Mouse (Mus musculus) yolk sac, embryonic 10.5 days (tissue): ENCODE results near the gene Cox18.
"Not testable (repeated sequence)": the region's sequence is repeated elsewhere in the genome, so short reads cannot be mapped to it uniquely, and the experiment has no call there.

ENCODE experiments used
- DNase-seq: peaks from one replicate; pipeline ENCODE4 v3.0.0-alpha.2; 2017; ENCODE audit warnings: low spot score

Gene Cox18

DNA sequence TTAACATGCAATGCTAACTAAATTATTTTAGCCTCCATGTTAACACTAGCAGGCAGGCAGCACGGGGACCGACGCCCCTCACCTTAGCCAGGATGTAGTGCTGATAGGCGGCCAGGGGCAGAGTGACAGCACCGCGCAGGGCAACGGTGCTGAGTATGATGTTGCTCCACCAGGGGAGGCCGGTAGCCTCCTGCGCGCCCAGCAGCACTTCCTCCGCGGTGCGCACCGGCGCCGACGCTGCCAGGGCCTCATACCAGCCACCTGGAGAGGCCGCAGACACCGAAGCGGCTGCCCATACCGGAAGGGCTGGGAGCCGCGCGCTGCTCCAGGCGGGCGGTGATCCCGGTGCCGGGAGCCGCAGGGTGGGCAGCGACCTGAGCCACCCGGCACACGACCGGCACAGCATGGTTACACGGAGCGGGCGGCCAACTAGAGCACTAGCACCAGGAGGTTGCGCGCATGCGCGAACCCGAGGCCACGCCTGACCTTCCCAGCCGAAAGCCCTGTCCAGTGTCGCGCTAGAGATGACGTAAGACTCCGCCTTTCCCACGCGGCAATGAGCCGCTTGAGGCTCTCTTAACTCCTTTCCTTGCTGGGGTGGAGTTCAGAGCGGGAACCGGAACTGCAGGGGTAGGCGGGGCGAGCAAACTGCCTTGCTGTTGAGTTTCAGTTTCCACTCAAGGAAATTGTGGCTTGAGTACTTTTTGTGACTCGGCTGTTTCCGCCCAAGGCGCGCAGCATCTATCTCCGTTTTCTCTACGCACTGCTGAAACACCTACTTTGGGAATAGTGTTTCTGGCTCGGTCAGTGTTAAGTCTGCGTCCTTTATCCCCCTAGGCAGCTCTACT lies at the start of gene Cox18:
TSS of gene Cox18 (minus strand) at position 468 of the 848 bp plus-strand sequence.
- peak; percentile 99 for DNase-seq

GRCm38 (mm10) chr5:90262230-90262629 lies 38.4 kb upstream of the Cox18 start:
- DNase-seq, result not testable (repeated sequence)

DNA sequence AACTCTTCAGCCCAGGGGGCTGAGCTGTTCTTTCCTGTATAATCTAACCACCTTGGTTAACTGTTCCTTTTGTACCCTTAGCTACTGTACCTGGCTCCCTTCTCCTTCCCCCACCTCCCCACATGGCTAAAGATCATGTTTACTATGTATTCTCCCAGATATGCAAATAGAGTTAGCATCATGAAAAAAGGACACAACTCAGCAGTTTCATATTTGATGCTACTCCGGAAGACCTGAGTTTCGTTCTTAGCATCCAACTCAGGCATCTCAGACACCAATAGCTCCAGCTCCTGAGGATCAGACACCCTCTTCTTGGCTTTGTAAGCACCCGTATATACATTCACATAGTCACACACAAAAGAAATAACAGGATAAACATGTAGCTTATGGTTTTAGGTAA lies 33.2 kb upstream of the Cox18 start:
- no peak for DNase-seq

GRCm38 (mm10) chr5:90247503-90247902 lies 23.7 kb upstream of the Cox18 start:
- DNase-seq, result peak; percentile 17

DNA sequence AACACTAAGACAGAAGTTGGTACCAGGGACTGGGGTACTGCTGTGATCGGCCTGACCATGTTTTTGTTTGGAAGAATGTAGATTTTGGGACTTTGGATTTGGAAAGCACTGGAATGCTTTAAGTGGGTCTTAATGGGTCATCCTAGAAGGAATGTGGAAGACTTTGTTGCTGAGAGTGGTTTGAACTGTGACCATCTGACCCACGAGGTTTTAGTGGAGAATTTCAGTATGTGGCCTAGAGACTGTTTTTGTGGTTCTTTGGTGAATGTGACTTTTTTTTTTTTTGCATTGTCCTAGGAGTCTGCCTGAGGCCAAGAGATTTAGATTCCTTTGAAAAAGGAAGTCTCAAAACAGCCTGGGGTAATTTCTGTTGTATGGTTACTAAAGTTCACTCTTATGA lies 23.2 kb upstream of the Cox18 start:
- no peak for DNase-seq

DNA sequence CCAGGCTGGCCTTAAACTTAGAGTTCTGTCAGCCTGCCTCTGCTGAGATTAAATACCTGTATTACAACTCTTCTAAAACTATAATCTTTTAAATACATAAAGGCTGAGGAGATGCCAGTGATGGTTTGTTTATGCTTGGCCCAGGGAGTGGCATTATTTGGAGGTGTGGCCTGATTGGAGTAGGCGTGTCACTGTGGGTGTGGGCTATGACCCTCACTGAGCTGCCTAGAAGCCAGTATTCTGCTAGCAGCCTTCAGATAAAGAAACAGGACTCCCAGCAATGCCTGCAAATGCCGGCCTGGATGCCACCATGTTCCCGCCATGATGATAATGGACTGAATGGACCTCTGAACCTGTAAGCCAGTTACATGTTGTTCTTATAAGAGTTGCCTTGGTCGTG lies 22.8 kb upstream of the Cox18 start:
- no peak for DNase-seq

GRCm38 (mm10) chr5:90245416-90245815 lies 21.6 kb upstream of the Cox18 start:
- no peak for DNase-seq

DNA sequence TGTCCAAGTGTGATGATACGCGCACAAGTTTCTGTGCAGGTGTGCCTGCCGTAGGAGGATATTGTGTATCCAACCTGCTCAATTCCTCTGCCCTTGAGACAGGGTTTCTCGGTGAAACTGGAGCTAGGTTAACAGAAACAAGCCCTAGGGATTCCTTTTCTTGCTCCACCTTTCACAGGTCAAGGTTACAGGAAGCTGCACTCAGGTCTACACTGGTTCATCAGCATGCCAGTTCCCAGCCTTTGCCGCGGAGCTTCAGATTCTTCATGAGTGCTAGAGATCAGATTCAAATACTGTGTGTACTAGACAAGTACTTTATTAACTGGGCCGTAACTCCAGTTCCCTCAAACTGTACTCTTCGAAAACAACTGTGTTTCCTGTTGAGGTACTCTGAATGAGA lies 11.4 kb upstream of the Cox18 start:
- DNase-seq, result no peak

DNA sequence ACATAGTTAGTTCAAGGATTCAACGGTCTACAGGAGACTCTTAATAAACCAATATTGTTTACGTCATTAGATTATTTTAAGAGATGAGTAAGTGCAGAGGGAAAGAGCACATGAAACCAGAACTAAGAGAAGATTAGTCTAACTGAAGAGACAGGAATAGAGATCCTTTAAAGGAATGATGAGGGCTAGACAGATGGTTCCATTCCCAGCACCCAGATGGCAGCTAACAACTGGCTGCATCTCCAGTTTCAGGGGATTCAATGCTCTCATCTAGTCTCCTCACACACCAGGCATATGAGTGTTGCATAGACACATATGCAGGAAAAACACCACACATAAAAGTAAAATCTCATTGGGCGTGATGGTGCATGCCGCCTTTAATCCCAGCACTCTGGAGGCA lies 9.5 kb upstream of the Cox18 start:
- DNase-seq, result no peak

DNA sequence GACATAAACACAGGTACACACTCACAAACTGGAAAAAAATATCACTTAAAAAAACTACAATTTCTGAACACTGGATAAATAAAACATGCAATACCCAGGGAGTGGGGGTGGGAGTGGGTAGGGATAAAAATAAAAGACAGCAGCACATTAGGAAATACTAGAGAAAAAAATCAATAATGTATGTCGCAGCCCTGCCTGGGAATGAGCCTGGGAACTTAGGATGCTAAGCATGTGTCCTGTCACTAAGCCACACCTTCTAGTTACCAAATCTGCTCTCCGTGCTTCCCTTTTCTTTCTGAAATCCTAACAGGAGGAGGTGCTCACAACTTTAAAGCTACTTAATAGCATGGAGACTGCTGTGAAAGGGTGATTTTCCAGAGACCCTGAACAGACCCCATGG lies 6.0 kb upstream of the Cox18 start:
- DNase-seq, result no peak

DNA sequence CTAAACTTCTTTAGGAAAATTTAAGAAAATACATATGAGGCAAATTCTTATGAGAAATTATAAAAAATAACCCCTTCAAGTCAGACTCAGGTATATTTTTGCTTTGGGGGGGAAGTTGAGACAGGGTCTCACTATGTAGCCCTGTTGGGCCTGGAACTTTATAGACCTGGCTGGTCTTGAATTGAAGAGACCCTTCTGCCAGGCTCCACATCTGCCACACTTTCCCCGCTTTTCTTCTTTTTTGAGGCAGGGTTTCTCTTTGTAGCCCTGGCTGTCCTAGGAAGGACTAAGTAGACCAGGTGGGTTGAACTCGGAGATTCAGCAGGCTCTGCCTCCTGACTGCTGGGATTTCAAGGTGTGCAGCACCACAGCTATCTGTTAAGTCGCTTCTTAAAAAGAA lies 2.9 kb upstream of the Cox18 start:
- DNase-seq, result no peak

DNA sequence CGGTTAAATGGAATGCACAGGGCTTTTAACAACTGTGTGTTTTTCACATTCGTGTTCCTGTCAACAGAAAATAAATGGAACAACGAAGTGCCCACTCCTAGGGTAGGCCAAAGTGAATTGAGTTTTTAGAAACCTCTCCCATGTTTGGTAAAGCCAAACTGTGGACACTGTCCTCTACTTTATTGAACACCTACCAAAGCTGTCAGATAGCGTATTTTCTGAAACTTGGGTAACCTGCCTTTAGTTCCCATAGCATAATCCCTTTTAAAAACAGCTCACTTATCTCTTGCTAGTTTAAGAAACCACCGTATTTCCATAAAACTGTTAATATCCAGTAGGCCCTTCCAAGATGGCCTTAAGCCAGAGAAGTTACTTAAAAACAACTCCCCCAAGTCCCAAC lies 929 bp upstream of the Cox18 start:
- no peak for DNase-seq

- DNase-seq, result no peak
Observed at GRCm38 (mm10) chr5:90222937-90223336, 864 bp downstream of the Cox18 start.

GRCm38 (mm10) chr5:90217791-90218190 lies 6.0 kb downstream of the Cox18 start:
- no peak for DNase-seq

- no peak for DNase-seq
Observed at GRCm38 (mm10) chr5:90217226-90217625, 6.6 kb downstream of the Cox18 start.

- DNase-seq, result no peak
Observed at GRCm38 (mm10) chr5:90213356-90213755, 10.4 kb downstream of the Cox18 start.

DNA sequence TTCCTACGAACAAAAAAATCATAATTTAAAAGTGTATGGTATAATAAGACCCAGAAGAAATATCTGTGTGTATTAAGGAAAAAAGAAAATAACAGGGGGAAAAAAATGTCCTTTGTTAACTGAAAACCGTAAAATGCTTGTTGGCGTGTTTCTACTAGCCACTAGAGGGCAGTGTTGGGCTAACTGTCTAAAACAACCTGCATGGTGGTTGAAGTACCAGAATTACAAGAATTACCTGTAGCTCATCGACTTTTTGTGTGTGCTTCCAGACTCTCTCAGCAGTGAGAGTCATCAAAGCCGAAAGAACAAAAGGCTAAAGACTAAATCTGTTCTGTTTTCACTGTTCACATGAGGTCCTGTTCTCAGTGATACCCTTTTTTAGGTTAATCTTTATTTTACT lies 20.6 kb downstream of the Cox18 start:
- DNase-seq, result no peak

DNA sequence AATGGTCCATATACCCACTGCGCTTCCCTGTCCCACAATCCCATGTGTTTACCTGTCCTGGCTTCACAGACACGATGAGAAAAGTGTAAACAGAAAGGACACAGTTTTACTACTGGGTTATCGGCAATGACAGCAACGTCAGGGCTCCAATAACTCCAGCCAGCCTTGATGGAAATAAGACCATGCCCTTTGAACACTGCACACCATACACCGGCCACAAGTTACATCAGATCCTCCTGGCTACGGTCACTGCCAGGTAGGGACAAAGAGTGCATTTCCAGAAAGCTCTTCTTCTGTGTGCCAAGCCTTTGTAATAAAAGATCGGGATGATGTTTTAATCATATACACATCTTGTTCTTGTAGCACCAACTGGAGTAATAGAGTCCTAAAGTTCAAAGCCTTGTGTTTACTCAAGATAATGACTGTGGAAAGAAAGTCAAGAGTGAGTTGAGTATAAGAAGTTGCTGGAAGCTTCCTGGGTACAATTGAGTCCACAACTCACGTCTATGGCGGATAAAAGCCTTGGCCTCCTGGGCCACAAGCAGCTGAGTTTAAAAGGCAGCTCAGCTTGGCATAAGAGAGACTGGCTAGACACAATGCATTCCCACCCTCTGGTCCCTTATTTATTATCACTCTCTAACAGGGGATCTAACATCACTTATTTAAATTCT lies 21.2 kb downstream of the Cox18 start:
- no peak for DNase-seq

- peak; percentile 26 for DNase-seq
Observed at GRCm38 (mm10) chr5:90199922-90200632, 23.7 kb downstream of the Cox18 start.

- DNase-seq, result no peak
Observed at GRCm38 (mm10) chr5:90194831-90195230, 29.0 kb downstream of the Cox18 start.

GRCm38 (mm10) chr5:90182782-90183181 lies 41.0 kb downstream of the Cox18 start:
- DNase-seq, result no peak

DNA sequence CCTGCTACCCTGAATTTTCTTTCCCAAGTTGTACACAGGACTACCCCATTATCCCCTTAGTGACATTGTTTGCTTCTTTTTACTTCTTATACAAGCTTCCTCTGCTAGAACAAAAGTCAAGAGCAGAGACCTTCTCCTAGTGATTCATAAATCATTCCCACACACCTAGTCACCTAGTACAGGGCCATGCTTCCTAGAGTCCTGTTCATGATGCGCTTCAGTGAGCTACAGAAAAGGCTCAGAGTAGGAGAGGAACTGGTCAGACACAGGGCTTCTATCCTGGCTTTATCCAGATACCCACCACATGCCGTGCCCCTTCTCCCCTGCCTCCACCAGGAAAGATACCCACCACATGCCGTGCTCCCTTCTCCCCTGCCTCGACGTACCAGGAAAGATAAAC lies 44.7 kb downstream of the Cox18 start:
- no peak for DNase-seq

- no peak for DNase-seq
Observed at GRCm38 (mm10) chr5:90178116-90178515, 45.7 kb downstream of the Cox18 start.
